Mouse (Mus musculus) mouse embryonic stem cell (cell line): Measurements from ENCODE around the gene Hemk1.

Experiments
- in situ Hi-C, 2 experiments: fragments of 300-500 bp; cut with MboI; formaldehyde crosslinking; loops; 1 replicate in 1 of 2; 3 replicates in 1 of 2; pipeline ENCODE4 v1.14.3; 2019 to 2020; ENCODE audit warnings: low sequenced_read_pairs in 2 of 2, low pct_unique_long_range_greater_than_20kb in 1 of 2, mixed read lengths in 1 of 2; ENCODE audit not compliant: unreplicated experiment in 1 of 2

Hemk1 gene

DNA sequence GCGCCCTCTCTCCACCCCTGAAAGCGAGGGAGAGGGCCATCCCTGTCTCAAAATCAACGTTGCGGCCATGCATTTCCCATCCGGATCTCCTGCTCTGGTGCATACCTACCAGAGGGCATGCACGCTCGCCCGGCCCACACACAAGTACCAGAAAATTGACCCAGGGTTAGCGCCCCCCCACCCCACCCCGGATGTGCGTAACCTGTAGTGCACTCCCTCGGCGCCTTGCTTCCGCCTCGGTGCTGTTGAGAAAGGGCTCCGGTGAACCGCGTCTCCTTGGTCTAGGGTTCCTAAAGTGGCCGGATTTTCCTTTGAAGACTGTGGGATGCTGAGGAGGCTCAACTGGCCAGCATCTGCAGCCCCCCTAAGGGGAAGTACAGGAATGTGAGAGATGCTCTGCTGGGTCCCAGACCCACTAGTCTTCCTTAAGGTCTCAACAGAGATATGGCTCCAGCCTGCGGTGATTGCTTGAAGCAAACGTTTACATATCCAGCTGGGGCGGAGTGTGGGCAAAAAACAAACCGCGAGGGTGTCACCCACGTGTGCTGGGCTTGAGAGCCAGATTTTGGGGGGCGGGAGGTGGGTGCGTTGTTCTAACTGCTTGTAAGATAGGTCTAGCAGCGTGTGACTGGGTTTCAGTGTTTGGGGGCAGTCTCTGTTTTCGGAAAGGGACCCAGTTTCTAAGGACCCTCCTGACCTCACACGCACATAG lies at the start of gene Hemk1:
Hemk1 (minus strand) TSS at position 179 of the 712 bp plus-strand sequence.
- in situ Hi-C loops, result loop anchor here in 1 of 2 experiments (5.0 kb wide), 1 partner anchor 41 kb away; the partner anchor contains the start of gene Cish

DNA sequence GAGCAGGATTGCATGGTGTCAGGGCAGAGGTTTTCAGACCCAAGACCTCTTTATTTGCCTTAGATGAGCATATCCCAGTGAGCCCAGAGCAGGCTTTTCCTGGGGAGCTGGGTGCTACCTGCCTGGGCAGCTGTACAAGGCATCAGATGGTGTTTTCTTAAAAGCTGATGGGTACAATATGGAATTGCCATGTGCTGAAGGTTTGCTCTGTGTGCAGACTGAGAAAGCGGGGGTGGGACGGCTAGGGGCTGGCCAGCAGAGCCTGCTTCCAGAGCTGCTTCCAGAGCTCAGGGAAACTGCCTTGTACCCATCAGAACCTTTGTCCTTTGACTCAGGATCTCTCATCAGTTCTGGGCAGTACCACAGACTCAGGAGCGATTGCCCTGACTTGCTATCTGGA lies 49.6 kb upstream of the Hemk1 start:
- in situ Hi-C loops, result no loop called here

DNA sequence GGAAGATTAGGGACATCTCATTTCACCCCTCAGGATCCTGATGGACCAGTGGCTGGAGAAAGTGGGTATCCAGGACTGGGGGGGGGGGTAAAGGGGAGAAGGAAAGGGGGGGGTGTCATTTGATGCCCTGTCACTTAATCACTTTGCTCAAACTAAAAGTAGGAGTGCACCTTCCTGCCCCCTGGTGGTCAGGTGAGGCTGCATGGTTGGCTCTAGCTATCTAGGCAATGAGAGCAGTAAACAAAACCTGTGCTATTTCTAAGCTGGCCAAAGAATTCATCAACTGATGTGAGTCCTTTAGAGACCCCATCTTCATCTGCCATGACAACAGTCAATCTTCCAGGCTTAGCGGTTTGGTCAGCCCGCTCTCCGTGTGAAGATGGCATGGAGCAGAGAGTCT lies 48.6 kb upstream of the Hemk1 start:
- in situ Hi-C loops, result no loop called here

DNA sequence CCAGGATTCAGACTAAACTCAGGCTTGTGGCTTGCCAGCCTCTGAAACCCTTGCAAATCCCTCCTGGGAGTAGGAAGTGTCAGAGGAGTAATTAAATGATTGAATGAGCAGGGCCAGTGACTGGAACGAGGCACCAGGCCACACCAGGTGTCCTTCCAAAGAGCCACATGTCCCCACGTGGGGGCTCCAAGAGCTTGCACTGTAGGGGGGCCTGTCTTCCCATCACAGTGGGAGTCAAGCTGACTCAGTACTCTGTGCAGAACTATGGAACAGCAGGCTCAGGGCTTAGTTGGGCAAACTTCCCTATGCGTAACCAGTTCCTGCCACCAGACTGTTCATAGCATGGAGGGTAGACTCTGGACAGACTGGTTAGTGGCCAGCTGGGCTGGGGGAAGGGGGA lies 46.2 kb upstream of the Hemk1 start:
- in situ Hi-C loops, result no loop called here

DNA sequence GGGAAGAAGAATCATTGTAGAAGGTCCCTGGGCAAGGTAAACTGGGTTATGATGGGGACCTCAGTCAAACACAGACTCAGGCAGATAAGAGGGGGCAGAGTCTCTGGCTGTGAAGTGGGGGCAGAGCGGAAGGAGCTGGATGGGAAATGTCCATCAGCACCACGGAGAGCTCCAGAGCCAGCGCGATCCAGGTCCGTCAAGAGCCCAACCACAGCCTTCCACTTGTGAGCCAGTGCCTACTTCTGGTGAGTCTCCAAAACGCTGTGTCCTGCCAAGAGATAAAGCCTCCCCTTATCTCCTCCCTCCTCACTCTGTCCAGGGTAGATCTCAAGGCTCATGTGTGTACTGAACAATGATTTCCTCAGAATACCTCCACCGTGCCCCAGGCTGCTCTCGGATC lies 43.6 kb upstream of the Hemk1 start:
- in situ Hi-C loops, result no loop called here

DNA sequence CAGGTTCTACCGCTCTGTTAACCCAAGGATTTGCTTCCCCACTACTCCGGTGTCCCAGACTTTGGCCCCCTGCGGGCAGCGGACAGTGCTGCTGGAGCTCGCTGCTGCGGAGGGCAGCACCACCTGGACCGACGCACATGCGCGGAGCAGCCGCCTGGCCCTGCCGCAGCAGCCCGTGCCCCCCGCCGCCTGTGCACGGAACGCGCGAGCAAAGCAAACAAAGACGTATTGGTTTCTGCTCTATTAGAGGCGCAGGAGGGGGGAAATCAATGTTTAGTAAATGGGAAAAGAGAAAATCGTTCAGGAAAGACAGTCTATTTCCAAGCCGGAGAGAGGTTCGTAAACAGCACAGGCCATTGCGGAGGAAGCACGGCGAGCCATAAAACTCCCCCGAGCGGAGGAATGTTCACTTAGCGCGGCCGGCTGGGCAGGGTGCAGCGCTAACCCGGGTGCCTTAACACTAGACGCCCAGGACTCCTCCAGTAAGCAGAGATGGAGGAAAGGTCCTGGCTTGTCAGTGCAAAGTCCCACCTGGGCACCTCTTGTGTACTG lies 39.9 kb upstream of the Hemk1 start:
- in situ Hi-C loops, result no loop called here

DNA sequence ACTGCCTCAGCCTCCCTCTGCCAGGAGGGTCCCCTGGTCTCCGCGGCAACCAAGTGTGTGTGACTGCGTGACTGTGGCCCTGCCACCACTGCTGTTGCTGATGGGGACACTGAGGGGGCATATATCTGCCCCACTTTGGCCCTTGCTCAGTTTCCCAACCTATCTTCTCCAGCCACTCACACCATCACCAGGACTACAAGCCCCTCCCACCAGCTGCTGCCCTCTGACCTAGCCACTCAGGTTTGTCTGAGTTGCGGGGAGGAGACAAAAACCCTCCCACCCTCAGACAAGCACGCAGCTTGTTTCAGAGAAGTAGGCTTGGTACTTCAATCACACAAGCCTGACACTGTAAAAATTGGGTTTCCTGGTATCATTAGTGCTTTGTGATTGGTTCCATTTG lies 37.3 kb upstream of the Hemk1 start:
- in situ Hi-C loops, result no loop called here

DNA sequence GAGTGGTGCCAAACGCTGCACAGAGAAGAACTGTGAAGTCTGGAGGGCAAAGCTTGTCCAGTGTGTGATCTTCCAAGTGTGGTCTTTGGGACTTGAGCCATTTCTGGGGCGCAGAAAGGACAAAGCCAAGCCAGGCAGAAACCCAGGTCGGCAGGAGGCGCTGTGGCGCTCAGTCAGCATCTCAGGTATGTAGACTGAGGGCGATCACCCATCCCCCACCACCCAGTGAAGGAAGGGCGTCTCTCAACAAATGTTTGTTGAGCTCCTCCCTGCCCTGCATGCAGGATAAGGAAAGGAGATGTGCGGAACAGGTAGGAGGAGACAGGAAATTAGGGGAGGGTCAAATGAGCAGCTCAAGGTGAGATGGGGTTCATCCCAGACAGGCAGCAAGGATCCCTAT lies 36.5 kb upstream of the Hemk1 start:
- in situ Hi-C loops, result loop anchor here in 1 of 2 experiments (5.0 kb wide), 1 partner anchor 138 kb away; no protein-coding TSS in a partner anchor

DNA sequence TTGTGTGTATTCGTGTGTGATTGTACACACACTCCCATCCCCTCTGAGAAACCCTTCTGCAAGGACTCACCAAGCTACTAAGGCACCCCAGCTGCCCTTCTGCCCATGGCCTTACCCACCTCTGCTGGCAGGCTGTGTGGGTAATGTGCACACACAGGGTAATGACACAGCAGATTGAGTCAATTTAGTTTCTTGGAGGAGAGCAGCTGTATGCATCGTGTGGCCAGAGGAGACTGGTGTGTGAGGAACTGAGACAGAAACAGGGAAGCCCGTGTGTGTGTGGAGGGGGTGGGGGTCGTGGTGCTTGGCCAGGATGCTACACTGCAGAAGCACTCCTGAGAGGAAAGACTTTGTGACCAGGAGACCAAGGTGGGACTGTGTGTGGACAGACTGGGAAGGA lies 34.3 kb upstream of the Hemk1 start:
- in situ Hi-C loops, result loop anchor here in 1 of 2 experiments (5.0 kb wide), 1 partner anchor 140 kb away; no protein-coding TSS in a partner anchor

DNA sequence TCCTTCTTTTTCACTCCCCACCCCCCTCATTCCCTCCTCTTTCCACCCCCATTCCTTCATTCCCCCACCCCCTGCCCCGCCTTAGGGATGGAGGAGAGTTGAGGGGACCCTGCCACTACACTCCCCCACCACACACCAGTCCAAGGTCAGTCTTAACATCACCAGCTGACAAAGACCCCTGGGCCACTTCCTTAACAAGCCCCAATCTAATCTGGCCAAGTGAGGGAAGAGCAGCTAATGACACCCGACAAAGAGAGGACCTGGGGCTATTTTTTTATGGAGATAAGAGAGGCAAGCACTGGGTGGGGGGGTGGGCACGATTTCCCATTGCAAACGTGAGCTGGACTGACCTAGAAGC lies 31.9 kb upstream of the Hemk1 start:
- in situ Hi-C loops, result loop anchor here in 1 of 2 experiments (5.0 kb wide), 1 partner anchor 142 kb away; no protein-coding TSS in a partner anchor

DNA sequence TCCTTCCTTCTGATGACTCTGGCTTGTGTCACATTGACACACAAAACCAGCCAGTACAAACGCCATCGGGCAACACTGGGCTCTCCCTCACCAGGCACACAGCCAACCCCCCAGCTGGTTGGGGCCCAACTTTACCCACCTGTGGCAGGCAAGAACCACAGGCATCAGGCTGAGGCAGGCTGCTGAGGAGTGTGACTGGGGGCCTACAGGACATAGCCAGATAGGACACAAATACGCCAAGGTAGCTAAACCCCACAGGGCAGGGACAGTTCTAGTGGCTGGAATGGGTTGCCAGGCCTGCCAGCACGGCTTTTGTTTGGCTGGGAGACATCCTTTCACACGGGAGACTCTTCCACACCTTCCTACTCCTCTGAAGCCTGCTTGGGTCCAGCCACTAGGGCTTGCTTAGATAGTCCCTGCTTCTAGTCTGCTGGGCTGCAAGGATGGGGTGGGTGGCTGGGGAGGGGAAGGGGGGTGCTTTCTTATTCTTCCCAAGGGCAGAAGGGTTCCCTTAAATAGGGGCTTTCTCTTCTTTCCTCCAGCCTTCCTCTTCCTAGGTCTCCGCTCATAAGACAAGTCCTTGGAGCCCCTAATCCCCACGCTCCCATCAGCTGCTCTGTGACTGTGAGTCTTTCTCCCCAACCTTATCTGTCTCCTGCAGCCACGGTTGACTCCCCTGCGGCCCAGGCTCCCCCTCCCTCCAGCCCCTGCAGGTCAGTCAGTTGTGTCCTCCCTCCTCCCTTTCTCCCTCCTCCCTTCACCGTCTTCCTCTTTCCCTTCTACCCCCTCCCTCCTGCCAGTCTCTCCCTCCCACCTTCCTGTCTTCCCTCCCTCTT lies 31.3 kb upstream of the Hemk1 start:
- in situ Hi-C loops, result loop anchor here in 1 of 2 experiments (5.0 to 10.0 kb wide), 2 partner anchors 95 to 143 kb away; no protein-coding TSS in a partner anchor

DNA sequence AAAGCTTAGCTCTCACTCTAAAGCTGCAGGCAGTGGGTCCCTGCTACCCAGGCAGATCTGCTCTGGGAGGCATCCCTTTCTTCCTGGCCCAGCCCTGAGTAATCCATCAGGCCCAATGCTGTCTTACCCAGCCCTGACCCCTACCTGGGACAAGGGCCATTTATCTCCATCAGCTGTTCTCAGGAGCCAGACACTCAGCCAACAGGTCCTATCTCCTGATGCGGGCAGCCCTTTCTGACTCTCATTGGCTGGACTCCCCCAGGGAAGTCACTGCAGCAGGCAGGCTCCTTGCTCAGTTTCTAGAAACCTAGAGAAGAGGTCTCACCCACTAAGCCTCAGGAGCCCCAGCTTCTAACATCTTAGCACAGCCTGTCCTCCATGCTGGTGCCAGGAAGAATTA lies 30.2 kb upstream of the Hemk1 start:
- in situ Hi-C loops, result loop anchor here in 1 of 2 experiments (10.0 kb wide), 1 partner anchor 96 kb away; no protein-coding TSS in a partner anchor

DNA sequence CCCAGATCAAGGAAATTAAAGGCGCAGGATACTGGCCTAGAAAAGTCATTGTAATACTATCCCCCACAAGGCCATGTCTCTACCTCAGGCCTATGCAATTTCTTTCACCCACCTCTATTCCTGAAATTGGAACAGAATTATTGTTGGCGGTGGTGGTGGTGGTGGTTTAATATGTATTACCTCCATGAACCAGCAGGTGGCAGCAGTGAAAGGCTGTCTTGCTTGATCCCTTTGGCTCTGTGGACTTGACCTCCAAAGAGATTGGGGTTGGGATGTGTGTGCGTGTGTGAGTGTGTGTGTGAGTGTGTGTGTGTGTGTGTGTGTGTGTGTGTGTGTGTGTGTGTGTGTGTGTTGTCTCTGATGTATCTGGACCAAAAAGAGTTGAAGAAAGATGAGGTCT lies 28.5 kb upstream of the Hemk1 start:
- in situ Hi-C loops, result loop anchor here in 1 of 2 experiments (10.0 kb wide), 1 partner anchor 98 kb away; no protein-coding TSS in a partner anchor

DNA sequence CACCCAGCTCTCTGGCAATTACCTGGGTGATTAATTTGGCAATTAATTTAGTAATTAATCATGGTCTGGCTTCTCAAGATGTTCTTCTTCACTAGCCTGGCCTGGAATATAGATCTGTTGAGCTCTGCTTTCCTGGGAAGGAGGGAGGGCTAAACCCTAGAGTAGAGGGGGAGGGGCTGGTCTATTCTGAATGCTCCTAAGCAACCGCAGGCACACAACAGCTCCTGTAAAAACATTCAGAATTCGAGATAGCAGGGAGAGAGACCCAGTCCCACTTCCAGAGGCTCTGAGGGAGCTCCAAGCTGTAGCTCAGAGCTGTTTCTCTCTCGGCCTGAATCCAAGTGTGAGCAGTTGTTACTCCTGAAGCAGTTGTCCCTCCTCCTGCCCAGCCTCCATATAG lies 22.8 kb upstream of the Hemk1 start:
- in situ Hi-C loops, result loop anchor here in 1 of 2 experiments (10.0 kb wide), 1 partner anchor 104 kb away; no protein-coding TSS in a partner anchor

DNA sequence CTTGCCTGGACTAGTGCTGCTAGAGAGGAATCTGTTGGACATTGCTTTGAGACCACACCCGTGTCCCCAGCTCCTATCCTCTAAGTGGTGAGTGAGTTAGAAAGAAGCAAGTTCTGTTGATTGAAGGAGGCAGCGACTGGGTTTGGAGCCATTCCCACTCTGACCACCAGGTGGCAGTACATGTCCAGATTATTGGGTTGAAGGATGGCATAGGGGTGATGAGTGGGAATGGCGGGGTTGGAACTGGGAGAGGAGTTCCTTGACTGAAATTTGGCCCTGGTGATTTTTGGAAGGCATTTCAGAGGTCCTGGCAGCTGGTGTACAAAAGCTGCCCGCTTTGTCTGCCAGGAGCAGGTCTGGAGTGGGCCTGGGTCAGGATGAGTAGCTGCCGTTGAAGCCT lies 19.5 kb upstream of the Hemk1 start:
- in situ Hi-C loops, result loop anchor here (5.0 to 10.0 kb wide), 2 partner anchors 63 to 155 kb away; partner anchors contain the start of gene Cish (in 1 of the 2)

DNA sequence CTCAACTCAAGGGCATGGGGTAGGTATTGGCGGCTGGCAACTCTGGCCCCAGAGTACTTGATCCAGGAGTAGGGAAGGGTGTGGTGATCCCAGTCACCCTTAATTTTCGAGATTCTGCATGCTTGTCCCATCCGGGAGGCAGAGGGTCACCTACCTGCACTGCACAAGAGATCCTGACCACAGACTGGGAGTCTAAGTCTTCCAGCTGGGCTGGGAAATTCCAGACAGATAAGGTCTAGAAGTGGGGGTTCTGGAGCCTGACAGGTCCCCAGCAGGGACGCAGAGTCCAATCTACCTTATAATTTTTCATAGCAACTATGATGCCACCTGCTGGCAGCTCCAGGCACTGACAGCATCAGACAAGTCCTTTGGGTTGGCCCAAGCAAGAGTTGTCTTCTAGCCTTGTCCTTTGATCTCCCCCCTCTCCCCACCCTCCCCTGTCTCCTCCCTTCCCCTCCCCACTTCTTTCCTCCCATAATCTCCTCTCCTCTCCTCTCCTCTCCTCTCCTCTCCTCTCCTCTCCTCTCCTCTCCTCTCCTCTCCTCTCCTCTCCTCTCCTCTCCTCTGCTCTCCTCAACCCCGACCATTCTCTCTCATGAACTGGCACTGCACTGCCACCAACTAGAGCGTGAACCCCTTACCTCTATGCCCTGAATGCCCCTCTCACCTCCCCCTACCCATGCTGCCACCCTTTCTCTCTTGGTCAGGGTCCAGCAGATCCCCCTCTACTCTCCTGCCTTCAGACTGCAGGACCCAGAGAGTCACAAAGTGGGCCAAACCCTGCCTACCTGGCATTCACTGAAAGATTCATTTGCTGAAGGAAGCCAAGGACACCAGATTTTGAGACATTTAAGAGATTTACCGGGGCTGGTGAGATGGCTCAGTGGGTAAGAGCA lies 18.0 kb upstream of the Hemk1 start:
- in situ Hi-C loops, result loop anchor here (5.0 to 10.0 kb wide), 2 partner anchors 61 to 156 kb away; partner anchors contain the start of gene Cish (in 1 of the 2)

DNA sequence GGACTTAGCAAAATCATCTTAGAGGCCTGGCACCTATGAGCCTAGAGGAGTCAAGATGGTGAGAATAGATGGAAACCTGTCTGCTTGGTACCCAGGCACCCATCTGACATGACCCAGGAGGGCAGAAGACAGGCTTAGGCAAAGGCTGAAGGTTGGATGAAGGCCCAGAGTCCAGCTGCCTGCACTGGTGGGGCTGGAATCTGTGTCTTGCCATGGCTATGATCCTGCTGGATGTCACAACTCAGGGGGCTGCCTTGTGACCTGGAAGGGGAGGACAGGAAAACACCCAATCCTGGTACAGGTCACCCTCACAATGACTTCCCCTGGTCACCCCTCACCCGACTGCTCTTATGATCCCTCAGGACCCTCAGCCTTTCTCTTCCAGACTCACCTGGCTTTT lies 16.7 kb upstream of the Hemk1 start:
- in situ Hi-C loops, result loop anchor here (5.0 to 10.0 kb wide), 2 partner anchors 60 to 157 kb away; partner anchors contain the start of gene Cish (in 1 of the 2)

DNA sequence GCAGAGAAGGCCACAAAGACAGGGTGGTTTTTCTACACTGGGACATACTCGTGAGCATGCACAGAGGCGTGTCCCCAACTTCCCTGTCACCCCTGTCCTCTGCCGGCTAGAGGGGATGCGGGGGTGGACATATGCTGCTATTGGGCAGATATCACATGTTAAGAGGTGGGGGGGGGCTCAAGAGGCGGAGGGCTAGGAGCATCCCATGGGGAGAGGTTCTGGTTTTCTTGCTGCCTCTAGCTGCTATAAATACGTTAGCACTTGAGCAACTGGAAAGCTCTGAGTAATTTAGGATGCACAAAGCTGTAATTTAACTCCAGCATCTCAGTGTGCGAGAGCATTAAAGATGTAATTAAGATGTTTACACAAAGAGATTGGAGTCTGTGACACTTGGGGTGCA lies 11.2 kb upstream of the Hemk1 start:
- in situ Hi-C loops, result loop anchor here in 1 of 2 experiments (10.0 kb wide), 1 partner anchor 105 kb away; no protein-coding TSS in a partner anchor
